Mouse (Mus musculus): Measurements from ENCODE around the gene Mea1. TPM values are rescaled to one million over a fixed set of nuclear protein-coding genes. Genes with fewer than 3 reads are reported as not detected.

The Mea1 gene
- polyA plus RNA-seq, 1 experiment = not detected

DNA sequence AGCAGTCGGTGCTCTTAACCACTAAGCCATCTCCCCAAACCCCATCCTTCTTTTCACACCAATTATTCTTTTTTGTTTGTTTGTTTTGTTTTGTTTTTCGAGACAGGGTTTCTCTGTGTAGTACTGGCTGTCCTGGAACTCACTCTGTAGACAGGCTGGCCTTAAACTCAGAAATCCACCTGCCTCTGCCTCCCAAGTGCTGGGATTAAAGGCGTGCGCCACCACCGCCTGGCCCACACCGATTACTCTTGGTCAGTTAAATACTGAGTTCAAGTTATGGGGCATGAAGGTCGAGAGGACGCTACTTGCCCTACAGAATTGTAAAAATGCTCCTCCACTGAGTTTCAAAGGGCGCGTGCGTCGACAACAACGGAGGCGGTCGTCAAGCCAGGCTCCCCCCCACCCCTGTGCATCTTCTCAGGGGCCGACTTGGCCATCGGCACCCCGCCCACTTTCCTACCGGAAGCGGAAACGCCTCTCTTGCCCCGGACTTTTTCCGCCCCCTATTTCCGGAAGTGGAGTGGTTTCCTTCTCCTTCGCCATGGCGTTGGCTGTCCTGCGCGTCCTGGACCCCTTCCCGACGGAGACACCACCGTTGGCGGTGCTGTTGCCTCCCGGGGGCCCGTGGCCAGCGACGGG is 32.5 kb downstream of the Mea1 start, which contains the start of gene Pex6:
Pex6 (plus strand) TSS at position 505 of the 639 bp plus-strand sequence.
- 7% methylated on average over 36 of the region's 36 CpGs for WGBS
- TF ChIP-seq POLR2A (IDR thresholded peaks at IDR 0.05; ENCODE audit: insufficient read depth, low read depth, low read length) = peak; percentile 28; the same call in 1 of the 2 replicates
- TF ChIP-seq CTCF (IDR thresholded peaks at IDR 0.05; ENCODE audit: insufficient read depth, low read depth, low read length) = no peak
- Histone ChIP-seq H3K27ac (ENCODE audit: insufficient read depth, low read depth, low read length) (peak within 1 kb of the TSS; percentile 44; the same call in 1 of the 2 replicates), H3K4me1 (ENCODE audit: control insufficient read depth, insufficient read depth, low read length) (0 out of 2 replicates have a peak, but pooled peaks cover 3% of the 10 kb centered on the region), H3K4me3 (ENCODE audit: insufficient read depth, low read depth, low read length) (peak within 1 kb of the TSS; percentile 61)

DNA sequence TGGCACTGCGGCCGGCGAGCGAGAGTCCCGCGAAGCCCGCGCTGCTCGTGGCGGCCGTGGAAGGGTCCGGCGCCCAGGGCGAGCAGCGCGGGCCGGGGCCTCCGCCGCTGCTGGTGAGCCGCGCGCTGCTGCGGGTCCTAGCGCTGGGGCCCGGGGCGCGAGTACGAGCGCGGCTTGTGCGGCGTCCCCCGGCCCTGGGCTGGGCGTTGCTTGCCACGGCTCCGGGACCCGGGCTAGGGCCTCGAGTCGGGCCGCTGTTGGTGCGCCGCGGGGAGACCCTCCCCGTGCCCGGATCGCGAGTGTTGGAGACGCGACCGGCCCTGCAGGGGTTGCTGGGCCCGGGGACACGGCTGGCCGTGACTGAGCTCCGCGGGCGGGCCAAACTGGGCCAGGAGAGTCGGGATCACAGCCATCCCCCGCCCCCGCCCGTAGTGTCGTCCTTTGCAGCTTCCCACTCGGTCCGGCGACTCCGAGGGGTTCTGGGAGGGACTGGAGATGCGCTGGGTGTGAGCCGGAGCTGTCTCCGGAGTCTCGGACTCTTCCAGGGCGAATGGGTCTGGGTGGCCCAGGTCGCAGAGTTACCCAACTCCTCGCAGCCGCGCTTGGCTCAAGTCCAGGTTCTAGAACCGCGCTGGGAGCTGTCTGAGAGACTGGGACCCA is 33.1 kb downstream of the Mea1 start:
- Histone ChIP-seq H3K4me1 (ENCODE audit: control insufficient read depth, insufficient read depth, low read length) (0 out of 2 replicates have a peak, but pooled peaks cover 3% of the 10 kb centered on the region), H3K4me3 (ENCODE audit: insufficient read depth, low read depth, low read length) (peak overlapping the region; percentile 61), H3K27ac (ENCODE audit: insufficient read depth, low read depth, low read length) (no peak overlapping the region)
- WGBS = under 1% methylated on average over 75 of the region's 76 CpGs
- TF ChIP-seq CTCF (IDR thresholded peaks at IDR 0.05; ENCODE audit: insufficient read depth, low read depth, low read length) (no peak), POLR2A (IDR thresholded peaks at IDR 0.05; ENCODE audit: insufficient read depth, low read depth, low read length) (no peak)

DNA sequence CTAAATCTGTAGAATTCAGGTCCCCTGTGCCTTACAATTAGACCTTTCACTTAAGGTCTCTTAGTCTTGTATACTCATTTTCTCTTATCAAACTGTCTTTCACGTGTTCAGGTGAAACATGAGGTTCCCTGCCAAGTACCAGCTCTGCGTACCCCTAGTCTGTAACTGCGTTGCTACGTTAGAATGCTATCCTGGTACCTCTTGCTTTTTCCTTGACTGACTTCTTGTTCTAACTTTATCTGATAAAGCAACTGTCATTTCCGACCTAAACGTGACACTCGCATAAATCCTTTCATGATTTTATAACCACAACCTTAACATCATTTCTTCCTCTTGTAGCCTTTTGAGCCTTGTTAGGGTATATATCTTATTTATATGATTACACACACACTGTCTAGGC is 33.8 kb downstream of the Mea1 start:
- peak overlapping the region; percentile 61 for H3K4me3 ChIP-seq (ENCODE audit: insufficient read depth, low read depth, low read length)
- WGBS = 70% methylated on average over 7 of the region's 7 CpGs
- TF ChIP-seq CTCF (IDR thresholded peaks at IDR 0.05; ENCODE audit: insufficient read depth, low read depth, low read length) (no peak), POLR2A (IDR thresholded peaks at IDR 0.05; ENCODE audit: insufficient read depth, low read depth, low read length) (no peak)
- H3K4me1 ChIP-seq (ENCODE audit: control insufficient read depth, insufficient read depth, low read length) = 0 out of 2 replicates have a peak, but pooled peaks cover 3% of the 10 kb centered on the region
- H3K27ac ChIP-seq (ENCODE audit: insufficient read depth, low read depth, low read length) = no peak overlapping the region

DNA sequence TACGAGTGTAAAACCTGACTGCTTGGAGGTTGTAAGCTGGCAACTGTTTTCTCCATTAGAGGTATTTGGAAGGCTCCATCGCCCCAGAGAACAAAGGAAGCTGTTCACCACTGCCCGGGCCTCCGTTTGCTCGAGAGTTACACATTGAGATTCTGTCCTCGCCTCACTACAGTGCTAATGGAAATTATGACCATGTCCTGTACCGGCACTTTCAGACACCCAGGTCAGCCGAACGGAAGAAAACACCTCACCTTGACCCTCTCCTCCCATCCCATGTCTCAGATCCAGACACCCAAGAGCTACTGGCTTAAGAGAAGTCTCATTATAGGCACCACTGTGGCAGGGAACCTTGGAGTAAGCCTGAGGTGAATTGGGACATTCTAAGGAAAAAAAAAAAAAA is 35.3 kb downstream of the Mea1 start:
- Histone ChIP-seq H3K4me3 (ENCODE audit: insufficient read depth, low read depth, low read length) (no peak overlapping the region), H3K27ac (ENCODE audit: insufficient read depth, low read depth, low read length) (no peak overlapping the region), H3K4me1 (ENCODE audit: control insufficient read depth, insufficient read depth, low read length) (0 out of 2 replicates have a peak, but pooled peaks cover 3% of the 10 kb centered on the region)
- no peak for TF ChIP-seq POLR2A (IDR thresholded peaks at IDR 0.05; ENCODE audit: insufficient read depth, low read depth, low read length)
- TF ChIP-seq CTCF (IDR thresholded peaks at IDR 0.05; ENCODE audit: insufficient read depth, low read depth, low read length) = no peak
- WGBS = 75% methylated on average over 9 of the region's 9 CpGs

DNA sequence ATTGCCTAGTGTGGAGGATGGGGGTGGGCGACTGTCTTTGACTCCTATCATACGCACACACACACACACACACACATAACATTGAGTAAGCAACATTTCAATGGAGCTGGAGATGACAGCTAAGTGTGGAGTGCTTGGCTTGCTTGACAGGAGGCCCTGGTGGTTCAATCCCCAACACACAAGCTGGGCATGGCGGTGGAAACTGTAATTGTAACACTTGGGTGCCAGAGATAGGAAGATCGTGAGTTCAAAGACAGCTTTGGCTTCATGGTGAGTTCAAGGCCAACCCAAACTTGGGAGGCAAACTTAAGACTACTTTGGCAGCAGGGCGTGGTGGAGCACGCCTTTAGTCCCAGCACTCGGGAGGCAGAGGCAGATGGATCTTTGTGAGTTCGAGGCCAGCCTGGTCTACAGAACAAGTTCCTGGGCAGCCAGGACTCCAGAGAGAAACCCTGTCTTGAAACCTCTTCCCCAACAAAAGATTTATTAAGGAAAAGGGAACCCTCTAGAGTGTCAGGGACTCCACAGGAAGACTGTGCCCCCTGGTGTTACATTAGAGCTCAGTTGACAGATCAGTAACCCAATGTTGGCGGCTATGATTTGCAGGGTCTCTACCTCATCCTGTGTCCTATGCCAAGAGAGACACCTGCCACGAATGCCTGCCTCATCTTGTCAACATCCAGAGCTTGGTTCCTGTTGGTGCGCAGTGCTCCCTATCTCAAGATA is 36.3 kb downstream of the Mea1 start:
- H3K27ac ChIP-seq (ENCODE audit: insufficient read depth, low read depth, low read length) = no peak overlapping the region
- H3K4me1 ChIP-seq (ENCODE audit: control insufficient read depth, insufficient read depth, low read length) = 0 out of 2 replicates have a peak, but pooled peaks cover 3% of the 10 kb centered on the region
- TF ChIP-seq POLR2A (IDR thresholded peaks at IDR 0.05; ENCODE audit: insufficient read depth, low read depth, low read length) = no peak
- TF ChIP-seq CTCF (IDR thresholded peaks at IDR 0.05; ENCODE audit: insufficient read depth, low read depth, low read length) = no peak
- 94% methylated on average over 11 of the region's 11 CpGs for WGBS
- H3K4me3 ChIP-seq (ENCODE audit: insufficient read depth, low read depth, low read length) = no peak overlapping the region

DNA sequence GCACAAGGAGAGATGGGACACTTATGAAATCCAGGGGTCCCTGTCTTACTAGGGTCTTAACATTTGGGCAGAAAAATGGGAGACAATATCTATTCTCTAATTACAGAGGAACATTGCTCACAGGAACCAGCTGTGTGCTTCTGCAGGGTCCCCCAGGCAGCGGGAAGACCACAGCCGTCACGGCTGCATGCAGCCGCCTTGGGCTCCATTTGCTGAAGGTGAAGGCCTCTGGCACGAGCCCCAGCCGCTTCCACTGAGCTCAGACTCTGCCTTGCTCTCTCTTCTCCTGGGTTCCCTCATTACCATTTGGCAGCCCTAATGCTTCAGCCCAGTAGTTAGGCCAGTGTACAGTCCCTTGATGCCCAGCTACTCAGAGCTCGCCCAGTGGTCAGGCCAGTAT is 42.5 kb downstream of the Mea1 start:
- Histone ChIP-seq H3K27ac (ENCODE audit: insufficient read depth, low read depth, low read length) (no peak overlapping the region), H3K4me1 (ENCODE audit: control insufficient read depth, insufficient read depth, low read length) (no peaks in the 10 kb centered on the region; the same call in 1 of the 2 replicates), H3K4me3 (ENCODE audit: insufficient read depth, low read depth, low read length) (no peak overlapping the region)
- TF ChIP-seq CTCF (IDR thresholded peaks at IDR 0.05; ENCODE audit: insufficient read depth, low read depth, low read length) (no peak), POLR2A (IDR thresholded peaks at IDR 0.05; ENCODE audit: insufficient read depth, low read depth, low read length) (no peak)
- 84% methylated on average over 7 of the region's 7 CpGs for WGBS

DNA sequence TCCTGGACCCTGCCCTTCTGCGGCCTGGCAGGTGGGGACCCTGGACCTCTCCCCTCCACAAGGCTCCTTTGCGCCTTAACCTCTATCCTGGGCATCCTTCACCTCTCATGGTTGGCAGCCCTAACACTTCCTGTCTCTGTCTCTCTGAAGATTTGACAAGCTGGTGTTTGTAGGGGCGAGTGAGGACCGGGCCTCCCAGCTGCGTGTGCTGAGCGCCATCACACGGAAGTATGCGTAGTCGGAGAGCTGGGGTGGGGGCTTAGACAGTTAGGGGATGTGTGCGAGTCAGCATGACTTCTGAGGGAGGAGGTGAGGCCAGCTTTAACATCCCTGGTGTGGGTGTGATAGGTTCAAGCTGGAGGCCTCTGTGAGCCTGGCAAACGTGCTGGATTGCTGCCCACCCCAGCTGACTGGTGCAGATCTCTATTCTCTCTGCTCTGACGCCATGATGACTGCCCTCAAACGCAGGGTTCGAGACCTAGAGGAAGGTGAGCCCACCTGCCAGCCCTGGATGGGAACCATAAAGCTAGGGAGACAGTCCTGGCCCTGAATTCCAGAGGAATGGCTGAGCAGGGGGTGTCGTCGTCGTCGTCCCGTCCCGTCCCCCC is 46.0 kb downstream of the Mea1 start:
- no peak for TF ChIP-seq CTCF (IDR thresholded peaks at IDR 0.05; ENCODE audit: insufficient read depth, low read depth, low read length)
- TF ChIP-seq POLR2A (IDR thresholded peaks at IDR 0.05; ENCODE audit: insufficient read depth, low read depth, low read length) = no peak
- Histone ChIP-seq H3K27ac (ENCODE audit: insufficient read depth, low read depth, low read length) (no peak overlapping the region), H3K4me3 (ENCODE audit: insufficient read depth, low read depth, low read length) (no peak overlapping the region), H3K4me1 (ENCODE audit: control insufficient read depth, insufficient read depth, low read length) (peaks cover 5% of the 10 kb centered on the region; the same call in 1 of the 2 replicates)
- 78% methylated on average over 20 of the region's 20 CpGs for WGBS

DNA sequence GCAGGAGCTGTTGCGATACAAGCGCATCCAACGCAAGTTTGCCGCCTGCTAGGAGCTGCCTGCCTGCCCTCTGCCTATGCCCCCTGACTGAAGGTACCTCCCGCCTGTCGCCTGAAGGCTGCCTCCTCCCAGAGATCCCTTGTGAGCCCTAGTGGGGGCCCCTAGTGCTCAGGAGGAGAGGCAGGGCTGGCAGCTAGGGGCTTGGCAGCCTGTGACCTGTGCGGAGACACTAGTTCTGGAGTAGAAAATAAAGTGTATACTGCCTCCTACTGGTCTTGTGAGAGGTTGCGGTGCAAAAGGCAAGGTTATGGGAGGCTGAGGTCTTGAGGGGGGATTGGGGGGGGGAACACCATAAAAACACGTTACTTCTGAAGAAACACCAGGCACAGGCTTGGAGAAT is 46.7 kb downstream of the Mea1 start:
- 54% methylated on average over 9 of the region's 9 CpGs for WGBS
- TF ChIP-seq POLR2A (IDR thresholded peaks at IDR 0.05; ENCODE audit: insufficient read depth, low read depth, low read length) (no peak), CTCF (IDR thresholded peaks at IDR 0.05; ENCODE audit: insufficient read depth, low read depth, low read length) (peak; percentile 42; the same call in 1 of the 2 replicates)
- H3K4me3 ChIP-seq (ENCODE audit: insufficient read depth, low read depth, low read length) = no peak overlapping the region
- H3K4me1 ChIP-seq (ENCODE audit: control insufficient read depth, insufficient read depth, low read length) = peaks cover 5% of the 10 kb centered on the region; the same call in 1 of the 2 replicates
- H3K27ac ChIP-seq (ENCODE audit: insufficient read depth, low read depth, low read length) = no peak overlapping the region

All from olfactory bulb, adult 2 months (tissue).